Mouse (Mus musculus) liver, embryonic 18 days (tissue): ENCODE results near the gene Higd2a. TPM values are rescaled to one million over a fixed set of nuclear protein-coding genes. Genes with fewer than 3 reads are reported as not detected.

Source experiments
- polyA plus RNA-seq: library from polyadenylated mRNA; depleted of rRNA; stranded (reverse); fragments of >200 nt; gene quantifications from 2 replicates; pipeline ENCODE4 v1.2.3, GENCODE M21; 2012; rRNA removed

The Higd2a gene
- polyA plus RNA-seq: 58.7 and 62.8 TPM in 2 replicates

DNA sequence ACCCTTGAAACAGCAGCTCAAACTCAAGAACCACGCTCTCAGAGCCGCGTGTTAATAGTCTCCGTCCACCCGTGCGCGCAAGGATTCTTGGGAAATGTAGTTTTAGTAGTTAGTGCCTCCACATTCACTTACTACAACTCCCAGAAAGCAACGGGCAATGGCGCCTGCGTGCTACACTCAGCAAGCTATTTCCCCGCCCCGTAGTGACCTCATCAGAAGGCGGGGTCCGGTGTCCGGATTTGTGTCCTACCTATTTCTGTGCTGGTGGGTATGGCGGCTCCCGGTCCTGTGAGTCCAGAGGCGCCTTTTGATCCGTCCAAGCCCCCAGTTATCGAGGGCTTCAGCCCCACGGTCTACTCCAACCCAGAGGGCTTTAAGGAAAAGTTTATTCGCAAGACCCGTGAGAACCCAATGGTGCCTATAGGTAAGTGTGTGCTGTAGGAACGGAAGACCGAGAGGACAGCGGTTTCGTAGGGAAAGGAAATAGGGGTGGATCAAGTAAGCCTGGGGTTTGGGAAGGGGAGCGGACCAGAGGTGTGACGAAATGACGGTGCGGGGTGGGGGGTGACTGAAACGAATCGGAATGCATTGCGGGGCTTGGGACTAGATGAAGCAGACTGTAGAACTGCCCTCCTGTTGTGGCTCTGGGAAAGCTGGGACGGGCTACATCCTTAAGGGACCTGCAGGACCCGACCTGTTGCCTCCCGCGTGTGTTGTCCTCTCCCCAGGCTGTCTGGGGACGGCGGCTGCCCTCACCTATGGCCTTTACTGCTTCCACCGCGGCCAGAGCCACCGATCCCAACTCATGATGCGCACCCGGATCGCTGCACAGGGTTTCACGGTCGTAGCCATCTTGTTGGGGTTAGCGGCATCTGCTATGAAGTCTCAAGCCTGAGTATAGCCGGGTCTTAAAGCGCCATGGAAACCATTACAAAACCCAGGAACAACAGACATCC lies at the start of gene Higd2a, which contains the start of gene Nop16:
TSS of gene Higd2a (plus strand) at position 212 of the 956 bp plus-strand sequence.
TSS of gene Nop16 (minus strand) at position 95 of the 956 bp plus-strand sequence.

DNA sequence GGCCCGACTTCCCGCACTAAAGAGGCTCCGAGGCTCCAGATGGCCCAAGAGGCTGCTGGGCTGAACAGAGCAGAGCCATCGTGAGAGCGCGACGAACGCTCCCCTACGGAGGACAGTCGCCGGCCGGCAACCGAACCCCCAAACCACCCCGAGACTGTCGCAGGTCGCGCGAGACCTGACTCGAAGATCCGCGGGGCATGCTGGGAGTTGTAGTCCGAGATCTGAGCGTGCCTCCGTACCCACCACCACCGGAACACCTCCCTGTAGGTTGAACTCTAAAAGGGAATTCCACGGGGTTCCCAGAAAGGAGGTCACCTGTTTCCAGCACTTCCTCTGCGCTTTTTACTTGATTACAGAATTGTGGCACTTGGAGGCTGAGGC lies 24.8 kb upstream of the Higd2a start, which contains the start of gene 4833439L19Rik:
TSS of gene 4833439L19Rik (minus strand) at position 235 of the 381 bp plus-strand sequence.

DNA sequence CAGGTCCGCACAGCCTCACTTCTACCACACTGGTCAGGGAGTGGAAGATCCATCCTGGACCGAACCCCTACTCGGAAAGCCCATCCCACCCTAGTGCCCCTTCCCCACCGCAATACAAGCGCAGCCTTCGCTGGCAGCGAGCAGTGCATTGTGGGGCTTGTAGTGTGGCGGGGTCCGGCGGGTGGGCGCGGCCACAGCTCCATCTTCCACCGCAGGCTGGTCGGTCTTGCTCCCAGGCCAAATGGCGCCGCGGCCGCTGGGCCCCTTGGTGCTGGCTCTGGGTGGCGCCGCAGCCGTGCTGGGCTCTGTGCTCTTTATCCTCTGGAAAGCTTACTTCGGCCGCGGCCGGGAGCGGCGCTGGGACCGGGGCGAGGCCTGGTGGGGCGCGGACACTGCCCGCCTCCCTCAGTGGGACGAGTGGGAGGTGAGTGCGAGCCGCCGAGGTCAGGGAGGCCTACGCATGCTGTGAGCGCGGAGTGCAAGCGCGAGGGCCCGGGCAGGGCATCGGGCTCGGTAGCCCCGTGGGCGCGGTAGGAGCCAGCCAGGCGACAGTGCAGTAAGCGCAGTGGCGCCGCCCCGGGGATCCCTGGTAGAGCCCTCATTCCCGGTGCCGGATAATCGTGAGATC lies 15.0 kb upstream of the Higd2a start, which contains the start of gene Arl10:
TSS of gene Arl10 (plus strand) at position 162 of the 628 bp plus-strand sequence.

DNA sequence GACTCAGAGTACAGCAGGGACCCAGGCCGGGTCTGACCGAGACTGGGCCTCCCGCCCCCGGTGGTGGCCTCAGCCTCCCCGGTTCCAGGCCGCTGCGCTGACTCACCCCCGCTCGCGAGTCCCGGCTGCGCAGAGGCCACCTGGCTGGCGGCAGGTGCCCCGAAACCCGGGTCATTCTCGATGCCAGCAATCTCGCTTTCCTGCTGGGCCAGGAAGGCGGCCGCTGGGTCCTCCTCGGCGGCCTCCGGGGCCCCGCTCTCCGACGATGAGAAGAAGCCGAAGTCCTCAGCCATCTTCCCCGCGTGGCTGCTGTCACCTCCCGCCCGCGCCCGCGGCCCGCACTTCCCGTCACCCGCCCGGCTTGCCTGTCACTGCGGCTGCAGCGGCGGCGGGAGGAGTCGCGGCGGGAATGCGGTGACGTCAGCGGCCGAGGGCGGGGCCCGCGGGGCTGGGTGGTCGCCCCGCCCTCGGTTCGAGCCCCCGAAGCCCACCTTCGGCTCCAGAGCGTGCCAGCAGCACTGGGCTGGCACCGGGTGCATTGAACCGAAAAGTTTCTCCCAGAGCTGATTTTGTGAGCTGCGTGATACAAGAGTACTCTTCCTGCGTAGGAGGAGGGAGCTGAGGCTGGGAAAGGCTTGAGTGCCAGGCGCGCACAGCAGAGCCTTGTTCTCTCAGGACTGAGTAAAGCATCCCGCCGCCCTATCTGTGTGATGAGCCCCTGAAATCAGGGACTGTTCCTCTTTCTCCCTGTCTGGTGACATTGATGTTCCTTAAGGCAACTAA lies 21.2 kb downstream of the Higd2a start, which contains the start of gene Cltb:
TSS of gene Cltb (minus strand) at position 373 of the 783 bp plus-strand sequence.

GRCm38 (mm10) chr13:54621155-54621932 lies 31.3 kb downstream of the Higd2a start, which contains the start of gene Faf2:
TSS of gene Faf2 (plus strand) at chr13:54621784.

Other genes with a start within 250 kb of the Higd2a start
- gene Cplx2, start 218.9 kb upstream of the Higd2a start, polyA plus RNA-seq: 2.3 TPM in 2 replicates
- 12.3 and 12.7 TPM in 2 replicates for gene Thoc3, start 121.4 kb upstream of the Higd2a start, polyA plus RNA-seq
- gene Simc1, start 86.4 kb upstream of the Higd2a start, polyA plus RNA-seq: 2.4 and 2.9 TPM in 2 replicates
- gene 4833439L19Rik, start 24.8 kb upstream of the Higd2a start, polyA plus RNA-seq: 25.3 and 27.0 TPM in 2 replicates
- 8.0 and 8.1 TPM in 2 replicates for gene Arl10, start 15.2 kb upstream of the Higd2a start, polyA plus RNA-seq
- gene Nop16, start 117 bp upstream of the Higd2a start, polyA plus RNA-seq: 21.2 and 22.5 TPM in 2 replicates
- gene Cltb, start 21.1 kb downstream of the Higd2a start, polyA plus RNA-seq: 9.7 and 9.9 TPM in 2 replicates
- 15.0 and 15.7 TPM in 2 replicates for gene Faf2, start 31.6 kb downstream of the Higd2a start, polyA plus RNA-seq
- gene Rnf44, start 103.7 kb downstream of the Higd2a start, polyA plus RNA-seq: 18.2 and 21.5 TPM in 2 replicates
- 9.8 and 10.2 TPM in 2 replicates for gene Cdhr2, start 111.3 kb downstream of the Higd2a start, polyA plus RNA-seq
- 0.01 and 0.04 TPM in 2 replicates for gene Gprin1, start 159.7 kb downstream of the Higd2a start, polyA plus RNA-seq
- gene Sncb, start 176.4 kb downstream of the Higd2a start, polyA plus RNA-seq: not detected in 2 replicates
- gene Eif4e1b, start 193.8 kb downstream of the Higd2a start, polyA plus RNA-seq: not detected in 2 replicates
- gene Tspan17, start 199.2 kb downstream of the Higd2a start, polyA plus RNA-seq: 0.71 and 0.74 TPM in 2 replicates